Mouse (Mus musculus) C2C12 (cell line): ENCODE results near the gene Sipa1. TPM values are rescaled to one million over a fixed set of nuclear protein-coding genes. Genes with fewer than 3 reads are reported as not detected.
A peak's percentile ranks its signal among the peaks of the same experiment; 100 is the strongest.

ENCODE experiments used
- H3K27me3 ChIP-seq: one replicate; pipeline ENCODE4 v1.6.1; 2011; ENCODE audit not compliant: control insufficient read depth, insufficient read depth, insufficient read length
- H3K36me3 ChIP-seq: one replicate; pipeline ENCODE4 v1.6.1; 2011; ENCODE audit not compliant: control insufficient read depth, insufficient read depth
- H3K4me3 ChIP-seq: one replicate; pipeline ENCODE4 v1.5.1; 2011; ENCODE audit warnings: mild to moderate bottlenecking, control low read depth; ENCODE audit not compliant: poor library complexity, insufficient read depth, severe bottlenecking
- H3K79me2 ChIP-seq: one replicate; pipeline ENCODE4 v1.6.1; 2011; ENCODE audit not compliant: control insufficient read depth, insufficient read depth
- H3K79me3 ChIP-seq: one replicate; pipeline ENCODE4 v1.6.1; 2011; ENCODE audit warnings: low read depth, control low read depth
- H3ac ChIP-seq: one replicate; pipeline ENCODE3; 2011; ENCODE audit warnings: low read depth; ENCODE audit not compliant: control insufficient read depth, insufficient read length
- CEBPB ChIP-seq: IDR thresholded peaks from one replicate; pipeline ENCODE4 v1.6.1; 2011; ENCODE audit warnings: low read depth, mild to moderate bottlenecking, control low read depth, moderate library complexity
- CTCF ChIP-seq: IDR thresholded peaks from one replicate; pipeline ENCODE4 v1.5.1; 2011; ENCODE audit not compliant: control insufficient read depth, insufficient read depth, insufficient read length
- FOSL1 ChIP-seq: IDR thresholded peaks from one replicate; pipeline ENCODE4 v1.8.0; 2011; ENCODE audit warnings: mild to moderate bottlenecking, low read length; ENCODE audit not compliant: poor library complexity, insufficient read depth, severe bottlenecking
- MAX ChIP-seq: IDR thresholded peaks from one replicate; pipeline ENCODE4 v1.6.1; 2011; ENCODE audit warnings: mild to moderate bottlenecking, control low read depth
- MYOD1 ChIP-seq: IDR thresholded peaks from one replicate; pipeline ENCODE4 v1.6.1; 2011; ENCODE audit warnings: low read depth; ENCODE audit not compliant: control insufficient read depth, insufficient read length
- MYOG ChIP-seq: IDR thresholded peaks from one replicate; pipeline ENCODE4 v1.6.1; 2011; ENCODE audit not compliant: control insufficient read depth, insufficient read length; ENCODE audit errors: extremely low read depth
- USF1 ChIP-seq: IDR thresholded peaks from one replicate; pipeline ENCODE4 v1.6.1; 2011; ENCODE audit warnings: low read depth, mild to moderate bottlenecking, control low read depth, moderate library complexity
- polyA plus RNA-seq: library from polyadenylated mRNA; unstranded; fragments of >200 nt; fragmentation: generic; extraction: Trizol; gene quantifications from one replicate; pipeline ENCODE4 v1.2.1, GENCODE M21; 2012; ENCODE audit warnings: missing spikeins

Gene Sipa1
- polyA plus RNA-seq, 1 experiment = 22.9 TPM

GRCm38 (mm10) chr19:5692913-5693396, 29.4 kb upstream of the Sipa1 start:
- no peak overlapping the region for H3K4me3 ChIP-seq
- H3ac ChIP-seq = peak overlapping the region; percentile 19
- TF ChIP-seq CEBPB (no peak), MYOG (no peak), USF1 (no peak), MAX (no peak), CTCF (no peak), MYOD1 (no peak), FOSL1 (no peak)
- H3K27me3 ChIP-seq = no peaks in the 10 kb centered on the region
- peaks cover 40% of the 10 kb centered on the region for H3K79me3 ChIP-seq
- peaks cover 51% of the 10 kb centered on the region for H3K79me2 ChIP-seq
- H3K36me3 ChIP-seq = peaks cover 38% of the 10 kb centered on the region

GRCm38 (mm10) chr19:5692086-5692912, 28.8 kb upstream of the Sipa1 start:
- peak overlapping the region; percentile 92 for H3ac ChIP-seq
- TF ChIP-seq CTCF = no peak
- peak overlapping the region; percentile 2 for H3K4me3 ChIP-seq
- peaks cover 45% of the 10 kb centered on the region for H3K79me3 ChIP-seq
- peaks cover 58% of the 10 kb centered on the region for H3K79me2 ChIP-seq
- no peaks in the 10 kb centered on the region for H3K27me3 ChIP-seq
- peaks cover 32% of the 10 kb centered on the region for H3K36me3 ChIP-seq

- Histone ChIP-seq H3K4me3 (no peak overlapping the region), H3ac (peak overlapping the region; percentile 92), H3K79me3 (peaks cover 45% of the 10 kb centered on the region), H3K27me3 (no peaks in the 10 kb centered on the region), H3K79me2 (peaks cover 62% of the 10 kb centered on the region), H3K36me3 (peaks cover 25% of the 10 kb centered on the region)
- TF ChIP-seq MYOD1 = no peak
- no peak for TF ChIP-seq FOSL1
- no peak for TF ChIP-seq CTCF
- no peak for TF ChIP-seq MYOG
- TF ChIP-seq MAX = no peak
- TF ChIP-seq USF1 = no peak
- no peak for TF ChIP-seq CEBPB
These were observed 28.1 kb upstream of the Sipa1 start for GRCm38 (mm10) chr19:5691601-5692000.

- Histone ChIP-seq H3ac (peak overlapping the region; percentile 92), H3K36me3 (peaks cover 24% of the 10 kb centered on the region), H3K27me3 (no peaks in the 10 kb centered on the region), H3K79me2 (peaks cover 62% of the 10 kb centered on the region), H3K4me3 (peak overlapping the region; percentile 89), H3K79me3 (peaks cover 45% of the 10 kb centered on the region)
- TF ChIP-seq MAX = no peak
- no peak for TF ChIP-seq CEBPB
- TF ChIP-seq CTCF = no peak
- no peak for TF ChIP-seq USF1
- no peak for TF ChIP-seq FOSL1
- no peak for TF ChIP-seq MYOG
- no peak for TF ChIP-seq MYOD1
These were observed 26.8 kb upstream of the Sipa1 start for GRCm38 (mm10) chr19:5690343-5690735.

GRCm38 (mm10) chr19:5689565-5690342, 26.2 kb upstream of the Sipa1 start:
- H3ac ChIP-seq = peak overlapping the region; percentile 92
- peaks cover 22% of the 10 kb centered on the region for H3K36me3 ChIP-seq
- peak overlapping the region; percentile 89 for H3K4me3 ChIP-seq
- H3K79me3 ChIP-seq = peaks cover 45% of the 10 kb centered on the region
- peaks cover 62% of the 10 kb centered on the region for H3K79me2 ChIP-seq
- TF ChIP-seq MYOD1 (no peak), CEBPB (no peak), FOSL1 (no peak), CTCF (no peak), MAX (no peak), USF1 (no peak), MYOG (no peak)
- no peaks in the 10 kb centered on the region for H3K27me3 ChIP-seq
